Mouse (Mus musculus) cerebellum, postnatal 10 days (tissue): ENCODE measurements around the gene Tank.

Source experiments
- DNase-seq, 2 experiments: peaks; one replicate each; pipeline ENCODE4 v3.0.0; 2021; ENCODE audit warnings: mixed read lengths in 2 of 2

Tank gene

DNA sequence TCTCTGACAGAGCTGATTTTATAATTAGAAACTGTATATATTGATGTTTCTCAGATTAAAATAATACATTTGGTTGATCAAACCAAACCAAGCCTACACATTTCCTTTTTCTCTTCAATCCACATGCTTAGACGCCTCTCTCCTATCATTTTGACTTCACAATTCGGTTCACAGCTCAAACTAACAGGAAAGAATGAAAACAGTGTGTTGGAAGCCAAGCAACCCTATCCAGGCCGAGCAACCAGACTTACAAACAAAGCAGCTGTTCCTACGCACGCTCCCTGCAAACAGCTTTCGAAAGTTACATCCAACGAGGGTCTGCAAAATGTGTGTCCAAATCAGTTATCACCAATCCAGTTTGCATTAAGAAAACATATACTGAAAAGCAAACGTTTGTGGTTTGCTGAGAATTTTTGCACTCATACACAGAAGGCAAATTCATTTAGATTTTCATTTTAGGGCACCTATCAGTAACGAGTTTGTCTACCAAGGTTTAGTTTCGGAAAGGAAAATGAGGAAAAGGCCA is 2.2 kb downstream of the Tank start:
- DNase-seq, result no peak

- peak in 1 of 2 experiments; percentile 11 for DNase-seq
These were observed 4.4 kb downstream of the Tank start for GRCm38 (mm10) chr2:61582578-61583315.

DNA sequence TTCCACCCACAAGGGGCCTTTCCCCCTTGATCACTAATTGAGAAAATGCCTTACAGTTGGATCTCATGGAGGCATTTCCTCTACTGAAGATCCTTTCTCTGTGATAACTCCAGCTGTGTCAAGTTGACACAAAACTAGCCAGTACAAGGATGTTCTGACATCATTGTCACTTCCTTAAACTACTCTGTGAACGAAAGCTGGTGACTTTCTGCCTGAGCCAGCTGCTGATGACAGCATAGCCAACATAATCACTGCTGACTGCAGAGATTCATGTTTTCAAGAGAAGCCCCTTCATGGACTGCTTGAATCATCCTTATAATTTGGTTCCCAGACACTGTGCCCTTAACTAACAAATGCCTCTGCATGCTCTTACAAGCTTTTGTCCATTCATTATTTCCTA is 7.1 kb downstream of the Tank start:
- DNase-seq, result no peak

GRCm38 (mm10) chr2:61586166-61586565 is 7.8 kb downstream of the Tank start:
- no peak for DNase-seq

DNA sequence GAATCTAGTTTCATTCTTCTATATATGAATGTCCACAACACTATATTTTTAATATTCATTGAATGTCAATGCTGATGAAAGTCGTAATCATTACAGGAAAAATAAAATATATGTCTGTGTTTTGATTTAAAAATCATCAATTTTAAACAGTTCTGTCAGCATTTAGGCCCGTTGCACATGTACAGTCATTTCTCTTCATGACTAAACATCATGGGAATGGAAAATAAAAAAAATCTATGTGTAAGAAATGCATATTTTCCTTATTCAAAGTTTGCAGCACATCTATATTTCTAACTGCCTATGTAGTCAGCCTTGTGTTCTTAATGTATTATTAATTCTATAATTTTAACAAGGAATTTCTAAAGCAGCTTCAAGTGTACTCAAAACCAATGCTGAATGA is 12.4 kb downstream of the Tank start:
- no peak for DNase-seq

- no peak for DNase-seq
These were observed 13.7 kb downstream of the Tank start for GRCm38 (mm10) chr2:61592095-61592494.

- DNase-seq, result no peak
These were observed 14.3 kb downstream of the Tank start for GRCm38 (mm10) chr2:61592699-61593029.

DNA sequence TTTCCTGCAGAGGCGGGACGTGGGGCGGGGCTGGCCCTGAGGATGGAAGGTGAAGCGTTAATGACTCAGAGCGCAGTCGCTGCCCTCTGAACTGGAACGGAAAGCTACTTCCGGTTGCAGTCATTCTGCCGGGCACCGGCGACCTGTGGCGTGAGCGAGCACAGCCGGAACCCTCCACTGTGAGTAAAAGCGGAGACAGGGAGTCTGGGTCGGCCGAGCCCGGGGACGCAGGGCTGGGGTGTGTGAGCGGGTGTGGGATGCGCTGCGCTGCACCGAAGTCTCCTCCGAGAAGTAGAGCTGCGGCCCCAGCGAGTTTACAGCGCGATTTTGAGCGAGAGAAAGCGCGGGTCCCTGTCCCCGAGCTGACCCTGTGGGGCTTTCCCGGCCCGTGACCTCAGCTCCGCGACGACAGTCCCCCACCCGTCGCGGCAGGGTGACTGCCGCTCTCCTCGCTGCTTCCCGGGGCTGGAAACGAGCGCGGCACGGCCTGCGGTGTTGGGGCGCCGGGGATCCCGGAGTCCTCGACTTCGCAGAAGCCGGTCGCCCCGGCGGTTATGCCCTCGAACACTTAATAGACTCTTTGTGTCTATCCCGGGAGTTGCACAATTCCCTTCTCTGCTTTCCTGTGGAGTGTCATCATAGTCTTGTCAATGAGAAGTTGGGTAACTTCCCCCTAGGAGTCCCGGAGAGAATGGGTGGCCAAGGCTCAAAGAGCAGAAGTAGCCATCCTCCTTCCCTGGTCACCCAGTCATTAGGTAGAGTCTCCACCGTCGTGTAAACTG is 14.8 kb downstream of the Tank start:
- peak; percentile 95 to 97 for DNase-seq

- DNase-seq, result no peak
These were observed 15.5 kb downstream of the Tank start for GRCm38 (mm10) chr2:61593871-61594304.

- no peak for DNase-seq
These were observed 21.3 kb downstream of the Tank start for GRCm38 (mm10) chr2:61599730-61600129.

DNA sequence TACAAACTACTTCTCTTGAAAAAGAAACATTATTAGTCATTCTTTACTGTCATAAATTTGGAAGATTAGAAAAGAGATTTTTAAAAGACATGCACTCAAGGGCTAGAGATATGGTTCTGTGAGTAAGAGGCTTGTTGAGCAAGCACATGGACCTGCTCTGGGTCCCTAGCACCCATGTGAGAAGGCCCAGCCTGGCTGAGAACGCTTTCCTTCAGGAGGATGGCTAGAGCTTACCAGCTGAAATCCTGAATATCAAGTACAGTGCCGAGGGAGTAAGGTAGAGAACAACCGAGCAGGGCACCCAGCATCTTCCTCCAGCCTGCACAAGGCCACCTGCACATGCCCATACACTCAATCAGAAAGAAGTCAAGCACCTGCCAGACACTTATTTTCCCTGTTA is 25.1 kb downstream of the Tank start:
- DNase-seq, result no peak

DNA sequence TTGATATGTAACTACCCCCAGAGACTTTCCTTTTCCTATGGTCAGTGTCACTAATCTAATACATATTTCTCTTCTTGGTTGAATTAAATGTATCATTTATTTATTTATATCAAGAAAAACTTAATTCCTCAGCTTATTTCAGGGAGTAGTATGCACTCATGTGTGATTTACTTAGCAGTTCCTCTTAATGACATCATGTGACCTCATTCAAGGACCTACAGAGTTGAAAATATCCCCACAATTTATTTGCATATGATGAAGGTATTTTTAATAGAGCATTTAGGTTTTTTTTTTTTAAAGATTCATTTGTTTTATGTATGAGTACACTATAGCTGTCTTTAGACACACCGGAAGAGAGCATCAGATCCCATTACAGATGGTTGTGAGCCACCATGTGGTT is 28.6 kb downstream of the Tank start:
- no peak for DNase-seq

- no peak for DNase-seq
These were observed 45.6 kb downstream of the Tank start for GRCm38 (mm10) chr2:61623996-61624395.

DNA sequence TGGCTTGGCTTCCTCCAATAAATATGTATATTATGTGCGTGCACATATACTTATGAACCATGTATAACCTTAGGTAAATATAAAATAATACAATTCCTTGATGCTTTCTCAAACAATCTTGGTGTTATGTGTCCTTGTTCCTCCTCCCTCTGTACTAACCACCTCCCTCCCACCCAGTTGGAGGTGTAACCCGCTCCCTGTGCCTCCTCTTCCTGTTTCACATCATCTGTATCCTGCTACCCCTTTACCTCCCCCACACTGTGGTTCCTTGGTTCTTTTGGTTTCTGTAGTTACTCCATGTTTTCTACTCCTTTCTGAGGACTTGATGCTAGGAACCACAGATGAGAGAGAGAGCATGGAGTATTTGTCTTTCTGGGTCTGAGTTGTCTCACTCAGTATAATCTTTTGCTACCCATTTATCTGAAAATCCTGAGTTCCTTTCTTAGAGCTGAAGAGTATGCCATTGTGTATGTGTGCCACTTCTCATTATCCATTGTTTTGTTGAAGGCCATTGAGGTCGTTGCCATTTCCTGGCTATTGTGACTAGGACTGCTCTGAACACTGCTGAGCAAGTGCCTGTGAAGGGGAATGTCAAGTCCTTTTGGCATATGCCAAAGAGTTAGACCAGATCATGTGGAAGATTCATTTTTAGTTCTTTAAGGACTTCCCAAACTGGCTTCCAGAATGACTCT is 52.6 kb downstream of the Tank start:
- DNase-seq, result no peak

DNA sequence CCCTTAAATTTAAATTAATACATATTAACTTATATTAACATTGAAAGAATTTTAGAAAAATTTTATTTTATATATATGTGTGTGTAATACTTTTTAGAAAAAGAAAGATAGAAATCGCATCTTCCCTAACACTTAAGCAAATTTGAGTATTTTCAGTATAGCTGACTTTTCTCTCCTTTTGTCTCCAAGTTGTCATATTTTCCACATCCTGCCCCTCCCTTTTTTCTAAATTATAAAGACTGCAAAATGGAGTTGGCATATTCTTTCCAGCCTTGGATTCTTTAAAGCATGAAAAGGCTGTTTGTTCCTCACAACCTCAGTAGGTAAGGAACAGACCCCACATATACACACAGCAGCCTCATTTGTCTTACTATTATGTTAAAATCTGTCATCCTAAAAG is 56.7 kb downstream of the Tank start:
- DNase-seq, result no peak

- DNase-seq, result no peak
These were observed 59.8 kb downstream of the Tank start for GRCm38 (mm10) chr2:61638182-61638581.

DNA sequence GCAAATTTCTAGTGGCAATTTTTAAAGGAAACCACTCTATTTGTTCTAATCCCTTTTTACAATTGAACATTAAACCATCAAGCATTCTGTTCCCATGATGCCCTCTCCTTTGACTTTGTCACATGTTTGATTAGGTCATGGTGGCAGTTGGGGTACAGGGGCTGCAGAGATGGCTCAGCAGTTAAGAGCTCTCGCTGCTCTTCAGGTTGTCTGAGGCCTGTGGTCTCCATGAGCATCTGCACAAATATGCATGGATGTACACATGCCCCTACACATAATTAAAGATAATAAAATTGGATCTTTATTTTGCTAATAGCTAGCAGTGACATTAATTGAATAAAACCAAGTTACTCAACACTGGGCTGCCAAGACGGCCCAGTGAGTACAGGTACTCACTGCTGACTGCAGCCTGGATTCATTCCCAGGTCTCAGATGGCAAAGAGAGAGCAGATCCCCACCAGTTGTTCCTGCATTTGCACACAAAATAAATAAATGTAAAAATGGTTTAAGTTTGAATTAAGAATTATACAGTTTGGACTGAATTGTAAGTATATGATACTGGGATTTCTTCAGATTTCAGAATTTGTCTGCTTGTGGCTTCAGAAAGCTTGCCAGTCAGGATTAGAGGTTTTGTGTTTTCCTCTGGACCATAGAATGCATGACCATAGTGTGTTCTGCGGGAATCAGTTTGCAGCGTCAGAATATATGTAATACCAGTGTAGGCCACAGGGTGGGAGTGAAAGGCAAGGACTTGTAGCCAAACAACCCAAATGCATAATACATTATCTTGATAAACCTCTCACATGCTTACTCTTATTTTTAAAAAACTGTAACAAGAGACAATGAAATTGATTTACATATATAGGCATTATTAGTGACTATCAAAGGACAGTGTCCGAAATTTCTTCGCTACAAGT is 64.3 kb downstream of the Tank start:
- peak; percentile 81 to 90 for DNase-seq

GRCm38 (mm10) chr2:61651206-61651605 is 72.8 kb downstream of the Tank start:
- no peak for DNase-seq

GRCm38 (mm10) chr2:61651640-61652039 is 73.3 kb downstream of the Tank start:
- DNase-seq, result no peak

DNA sequence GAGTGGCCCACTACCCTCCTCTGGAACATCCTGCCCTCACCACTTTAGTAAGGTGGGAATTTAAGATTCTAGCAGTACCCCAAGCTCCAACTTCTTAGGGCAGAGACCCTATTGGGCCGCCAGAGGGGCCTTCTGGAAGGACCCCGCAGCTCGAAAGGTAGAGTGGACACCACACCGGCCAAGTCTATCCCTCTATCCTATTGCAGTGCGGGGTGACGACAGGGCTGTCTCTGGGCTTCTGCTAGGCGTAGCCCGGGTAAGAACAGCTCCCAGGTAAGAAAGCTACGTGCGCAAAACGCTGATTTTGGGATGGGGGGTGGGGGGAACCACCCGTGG is 76.6 kb downstream of the Tank start:
- DNase-seq, result no peak

GRCm38 (mm10) chr2:61655382-61656281 is 77.2 kb downstream of the Tank start:
- DNase-seq, result peak; percentile 78 to 84
